Mouse (Mus musculus): ENCODE data around the gene Plekha7. TPM values are rescaled to one million over a fixed set of nuclear protein-coding genes. Genes with fewer than 3 reads are reported as not detected.
A peak's percentile ranks its signal among the peaks of the same experiment; 100 is the strongest.

The Plekha7 gene
- polyA plus RNA-seq, 1 experiment from 2014 or later = 18.4 TPM

GRCm38 (mm10) chr7:116191138-116191537, 117.0 kb downstream of the Plekha7 start:
- no peak for DNase-seq (ENCODE audit: low spot score)

- DNase-seq (ENCODE audit: low spot score) = no peak
Observed at GRCm38 (mm10) chr7:116189708-116190107, 118.5 kb downstream of the Plekha7 start.

- no peak for DNase-seq (ENCODE audit: low spot score)
Observed at GRCm38 (mm10) chr7:116188391-116188790, 119.8 kb downstream of the Plekha7 start.

GRCm38 (mm10) chr7:116187521-116187920, 120.7 kb downstream of the Plekha7 start:
- DNase-seq (ENCODE audit: low spot score) = no peak

- DNase-seq (ENCODE audit: low spot score) = no peak
Observed at GRCm38 (mm10) chr7:116186847-116187246, 121.3 kb downstream of the Plekha7 start.

- DNase-seq (ENCODE audit: low spot score) = no peak
Observed at GRCm38 (mm10) chr7:116186156-116186555, 122.0 kb downstream of the Plekha7 start.

GRCm38 (mm10) chr7:116184358-116185057, 123.7 kb downstream of the Plekha7 start:
- DNase-seq (ENCODE audit: low spot score) = no peak

- DNase-seq (ENCODE audit: low spot score) = no peak
Observed at GRCm38 (mm10) chr7:116182451-116182850, 125.7 kb downstream of the Plekha7 start.

GRCm38 (mm10) chr7:116181444-116181946, 126.7 kb downstream of the Plekha7 start:
- no peak for DNase-seq (ENCODE audit: low spot score)

GRCm38 (mm10) chr7:116178916-116179315, 129.3 kb downstream of the Plekha7 start:
- no peak for DNase-seq (ENCODE audit: low spot score)

GRCm38 (mm10) chr7:116172774-116173173, 135.4 kb downstream of the Plekha7 start:
- no peak for DNase-seq (ENCODE audit: low spot score)

GRCm38 (mm10) chr7:116169426-116169825, 138.8 kb downstream of the Plekha7 start:
- no peak for DNase-seq (ENCODE audit: low spot score)

GRCm38 (mm10) chr7:116168224-116168623, 140.0 kb downstream of the Plekha7 start:
- DNase-seq (ENCODE audit: low spot score) = no peak

- DNase-seq (ENCODE audit: low spot score) = no peak
Observed at GRCm38 (mm10) chr7:116164232-116164631, 143.9 kb downstream of the Plekha7 start.

GRCm38 (mm10) chr7:116161544-116161943, 146.6 kb downstream of the Plekha7 start:
- peak; percentile 50 for DNase-seq (ENCODE audit: low spot score)

GRCm38 (mm10) chr7:116156894-116157143, 151.4 kb downstream of the Plekha7 start:
- DNase-seq (ENCODE audit: low spot score) = no peak

GRCm38 (mm10) chr7:116156072-116156893, 151.9 kb downstream of the Plekha7 start:
- DNase-seq (ENCODE audit: low spot score) = peak; percentile 16

- DNase-seq (ENCODE audit: low spot score) = no peak
Observed at GRCm38 (mm10) chr7:116153781-116154368, 154.3 kb downstream of the Plekha7 start.

- DNase-seq (ENCODE audit: low spot score) = no peak
Observed at GRCm38 (mm10) chr7:116149568-116149967, 158.6 kb downstream of the Plekha7 start.

GRCm38 (mm10) chr7:116147114-116147513, 161.1 kb downstream of the Plekha7 start:
- no peak for DNase-seq (ENCODE audit: low spot score)

GRCm38 (mm10) chr7:116145030-116145429, 163.1 kb downstream of the Plekha7 start:
- DNase-seq (ENCODE audit: low spot score) = no peak

- DNase-seq (ENCODE audit: low spot score) = no peak
Observed at GRCm38 (mm10) chr7:116137671-116138070, 170.5 kb downstream of the Plekha7 start.
